Mouse (Mus musculus): ENCODE measurements around the gene Smg6. TPM values are rescaled to one million over a fixed set of nuclear protein-coding genes. Genes with fewer than 3 reads are reported as not detected.

Gene Smg6
- total RNA-seq (2021), result 10 to 100 TPM in 1 of 2 experiments, 1 to 10 TPM in 1; 9.4 to 10.1 TPM
- long read RNA-seq, experiment 1, partial matches to known transcripts, result 0 of 2 reads
- long read RNA-seq, experiment 1, other reads (novel, unspliced or antisense), result 2 of 2 reads
- long read RNA-seq, experiment 2, full-length matches to known transcripts, result 1 of 9 reads
- long read RNA-seq, experiment 2, partial matches to known transcripts, result 6 of 9 reads
- long read RNA-seq, experiment 2, other reads (novel, unspliced or antisense), result 2 of 9 reads

DNA sequence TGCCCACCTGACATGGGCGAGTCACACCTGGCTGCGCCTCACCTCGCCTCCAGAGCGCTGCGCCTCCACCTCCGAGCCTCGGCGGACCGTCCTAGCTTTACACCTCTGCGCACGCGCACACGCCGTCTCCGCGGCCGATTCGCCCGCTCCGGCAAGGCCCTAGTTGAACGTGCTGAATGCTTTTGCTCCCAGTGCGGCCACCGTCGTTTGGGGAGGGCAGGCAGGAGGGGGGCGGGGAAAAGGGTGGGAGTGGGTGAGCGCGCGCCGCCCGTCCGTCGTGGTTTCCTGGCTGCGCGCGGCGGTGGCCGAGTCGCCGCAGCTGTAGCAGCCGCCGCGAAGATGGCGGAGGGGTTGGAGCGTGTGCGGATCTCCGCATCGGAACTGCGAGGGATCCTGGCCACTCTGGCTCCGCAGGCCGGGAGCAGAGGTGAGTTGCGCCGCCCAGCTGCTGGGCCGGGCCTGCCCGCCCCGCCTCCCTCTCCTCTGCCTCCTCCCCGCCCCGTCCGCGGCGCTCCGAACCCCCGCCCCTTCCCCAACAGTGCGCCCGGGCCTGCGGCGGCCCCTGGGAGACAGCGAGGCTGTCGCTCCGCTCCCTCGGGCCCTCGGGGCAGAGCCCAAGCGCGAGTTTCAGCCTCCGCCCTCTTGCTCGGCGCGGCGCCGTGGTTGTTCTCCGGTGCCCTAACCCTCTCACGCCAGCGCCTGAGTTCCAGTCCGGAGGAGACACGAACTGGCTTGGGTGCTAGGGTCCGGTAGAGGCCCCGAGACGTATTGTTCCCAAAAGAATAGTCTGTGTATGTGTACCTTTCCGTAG is at the start of gene Smg6, which contains the start of gene Srr:
Smg6 (plus strand) TSS at position 247 of the 811 bp plus-strand sequence.
Srr (minus strand) TSS at position 372 of the 811 bp plus-strand sequence.
- DNase-seq, result peak; percentile 95

DNA sequence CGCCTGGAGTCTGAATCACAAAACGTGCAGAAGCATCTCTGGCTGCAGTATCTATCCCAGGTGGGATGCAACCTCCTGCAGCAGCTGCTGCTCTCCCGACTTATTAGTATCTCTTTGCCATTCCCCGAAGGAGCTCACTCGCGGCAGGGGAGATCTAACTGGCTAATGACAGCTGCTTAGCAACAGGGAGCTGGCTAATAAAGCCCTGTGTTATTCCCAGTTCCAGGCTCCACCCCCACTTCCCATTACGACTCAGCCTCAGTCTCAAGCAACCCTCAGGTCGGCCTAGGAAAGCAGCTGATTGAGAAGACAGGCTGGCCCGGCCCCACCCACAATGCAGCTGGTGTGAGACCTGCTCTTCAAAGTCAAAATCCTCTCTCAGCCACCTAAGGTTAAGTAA is 48.8 kb upstream of the Smg6 start:
- peak; percentile 60 for DNase-seq

DNA sequence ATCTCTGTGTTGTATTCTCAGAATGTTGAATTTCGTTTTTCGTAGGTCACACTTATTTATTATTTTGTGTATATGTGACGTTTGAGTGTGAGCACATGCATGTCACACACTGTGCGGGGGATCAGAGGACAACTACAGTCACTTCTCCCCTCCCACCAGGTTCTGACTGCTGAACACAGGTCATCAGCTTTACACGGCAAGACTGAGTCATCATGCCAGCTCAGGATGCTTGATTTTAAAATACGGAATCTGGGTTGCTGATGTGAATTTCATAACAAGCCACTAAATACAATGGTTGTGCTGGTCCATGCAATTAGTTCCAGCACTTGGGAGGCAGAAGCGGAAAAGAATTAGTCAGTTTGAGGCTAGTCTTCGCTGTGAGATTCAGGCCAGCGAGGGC is 44.6 kb upstream of the Smg6 start:
- DNase-seq, result no peak

DNA sequence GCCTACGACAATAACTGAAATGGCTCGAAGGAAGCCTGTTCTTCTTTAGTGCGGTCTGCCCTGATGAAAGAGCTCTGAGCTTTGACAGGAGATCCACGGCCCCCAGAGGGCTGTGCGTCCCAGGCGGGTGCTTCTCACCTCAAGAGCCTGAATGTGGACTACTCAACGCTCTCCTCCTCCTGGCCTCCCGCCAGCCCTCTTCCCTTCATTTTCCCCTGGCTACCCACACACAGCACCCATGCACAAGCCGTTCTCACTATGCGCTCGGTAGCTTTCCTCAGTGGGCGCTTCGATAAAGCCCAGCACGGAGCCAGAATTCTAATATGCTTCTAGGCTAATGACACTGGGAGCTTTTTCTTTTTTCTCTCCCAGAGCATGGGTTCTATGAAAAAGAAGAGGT is 43.6 kb upstream of the Smg6 start:
- DNase-seq, result no peak

- no peak for DNase-seq
These were observed 42.5 kb upstream of the Smg6 start for GRCm38 (mm10) chr11:74883098-74883497.

GRCm38 (mm10) chr11:74894619-74895018 is 31.0 kb upstream of the Smg6 start:
- DNase-seq, result no peak

DNA sequence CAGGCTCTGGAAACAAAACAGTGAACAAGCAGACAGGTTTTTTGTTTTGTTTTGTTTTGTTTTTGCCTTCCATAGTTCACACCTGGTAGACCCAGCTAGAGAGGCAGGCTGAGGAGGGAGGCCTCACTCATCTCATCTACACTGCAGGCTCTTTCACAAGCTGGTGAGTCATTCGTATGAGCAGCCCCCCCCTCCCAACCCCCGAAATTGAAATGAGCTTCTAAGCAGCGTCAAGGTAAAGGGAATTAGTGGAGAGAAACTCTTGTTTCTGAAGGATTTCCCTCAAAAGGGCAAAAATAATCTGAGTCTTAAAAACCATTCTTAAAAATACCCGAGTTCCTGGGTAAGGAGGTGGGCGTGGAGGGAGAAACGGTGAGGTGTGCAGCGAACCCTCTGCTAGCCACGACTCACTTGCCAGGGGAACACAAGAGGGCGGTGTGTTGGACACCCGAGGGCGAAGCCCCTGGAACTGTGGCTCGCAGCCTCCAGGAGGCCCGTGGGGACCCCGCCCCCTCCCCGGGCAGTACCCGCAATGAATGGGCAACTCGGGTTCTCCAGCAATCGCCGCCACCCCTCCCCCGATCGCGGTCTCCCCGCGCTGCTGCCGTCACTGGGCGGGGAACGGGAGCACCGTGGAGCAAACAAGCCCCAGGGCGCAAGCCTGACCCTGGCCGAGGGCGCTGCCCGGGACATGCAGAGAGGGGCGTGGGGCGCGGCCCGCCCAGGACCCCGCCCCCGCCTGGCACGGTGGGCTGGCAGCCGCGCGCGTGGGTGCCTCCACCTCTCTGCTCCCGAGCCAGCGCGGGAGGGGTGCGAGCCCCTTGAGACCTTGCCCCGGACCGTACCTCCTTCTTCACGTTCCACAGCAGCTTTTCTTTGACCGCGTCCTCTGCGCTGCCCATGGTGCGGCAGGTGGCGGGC is 29.4 kb upstream of the Smg6 start:
- peak; percentile 67 for DNase-seq

DNA sequence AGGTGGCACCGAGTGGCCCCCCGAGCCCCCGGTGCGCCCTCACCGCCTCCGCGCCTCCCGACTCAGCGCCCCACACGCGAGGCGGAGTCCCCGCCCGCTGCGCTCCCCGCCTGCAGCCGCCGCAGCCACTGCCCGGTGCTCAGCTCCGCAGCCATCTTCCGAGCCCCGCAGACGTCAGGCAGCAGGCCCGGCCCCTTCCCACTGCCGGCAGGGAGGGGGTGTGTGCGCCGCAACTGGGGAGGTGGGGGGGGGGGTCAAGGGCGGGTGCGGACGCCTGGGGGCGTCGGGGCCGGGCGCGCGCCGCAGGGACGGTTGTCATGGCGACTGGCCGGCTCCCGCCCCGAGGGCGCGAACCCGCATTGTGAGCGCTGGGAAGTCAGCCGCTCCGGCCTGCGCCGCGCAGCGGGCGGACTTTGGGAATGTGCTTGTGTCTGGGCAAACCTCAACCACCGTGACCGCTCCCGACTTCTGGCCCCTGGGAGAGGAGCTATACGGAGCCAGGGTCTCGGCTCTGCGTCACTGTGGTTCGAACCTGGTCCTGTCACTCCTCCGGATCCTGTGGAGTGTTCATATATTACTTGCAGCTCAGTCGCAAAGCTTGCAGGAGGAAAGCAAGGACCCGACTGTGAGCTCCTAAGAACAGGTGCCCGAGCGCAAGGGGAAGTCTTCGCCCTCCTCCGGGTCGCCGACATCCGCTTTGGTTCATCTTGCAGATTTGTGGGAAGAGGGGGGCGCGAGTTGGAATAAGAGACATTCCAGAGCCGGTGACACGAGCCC is 28.5 kb upstream of the Smg6 start, which contains the start of gene Sgsm2:
Sgsm2 (minus strand) TSS at position 160 of the 777 bp plus-strand sequence.
- DNase-seq, result peak; percentile 62

DNA sequence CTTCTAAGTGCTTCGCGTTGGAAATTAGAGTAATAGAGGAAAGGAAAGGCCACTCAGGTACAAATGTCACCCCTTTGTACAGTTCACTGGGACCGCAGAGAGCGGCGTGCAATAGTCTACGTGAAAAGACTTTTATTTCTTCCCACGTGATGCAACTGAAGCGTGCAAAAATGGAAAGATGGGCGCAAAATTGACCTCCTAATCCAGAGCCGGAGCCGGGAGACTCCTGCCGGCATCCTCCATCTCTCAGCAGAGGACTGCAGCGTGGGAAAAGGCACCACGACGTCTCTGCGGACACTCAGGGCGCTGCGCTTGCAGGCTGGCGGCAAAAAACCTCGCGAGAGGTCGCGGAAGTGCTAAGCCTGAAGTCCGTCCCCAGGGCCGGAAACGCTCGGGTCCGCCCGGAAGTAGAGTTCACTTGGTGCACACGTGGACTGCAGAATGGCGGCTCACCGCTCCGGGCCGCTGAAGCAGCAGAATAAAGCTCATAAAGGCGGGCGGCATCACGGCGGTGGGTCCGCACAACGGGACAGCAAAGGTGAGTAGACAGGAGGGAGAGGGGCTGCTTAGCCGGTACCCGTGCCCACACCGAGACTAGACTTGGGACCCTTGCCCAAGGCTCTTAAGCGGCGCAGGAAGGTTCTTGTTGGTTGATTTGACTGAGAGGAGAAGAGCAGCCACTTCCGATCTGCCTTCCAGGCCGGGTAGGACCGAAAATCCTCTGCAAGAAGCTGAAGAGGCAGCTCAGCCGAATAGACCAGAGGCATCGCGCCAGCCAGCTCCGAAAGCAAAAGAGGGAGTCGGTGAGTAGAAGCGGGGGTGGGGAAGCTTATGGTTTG is 27.7 kb upstream of the Smg6 start, which contains the start of gene Tsr1:
Tsr1 (plus strand) TSS at position 394 of the 839 bp plus-strand sequence.
- peak; percentile 91 for DNase-seq

- DNase-seq, result no peak
These were observed 27.2 kb upstream of the Smg6 start for GRCm38 (mm10) chr11:74898517-74898827.

DNA sequence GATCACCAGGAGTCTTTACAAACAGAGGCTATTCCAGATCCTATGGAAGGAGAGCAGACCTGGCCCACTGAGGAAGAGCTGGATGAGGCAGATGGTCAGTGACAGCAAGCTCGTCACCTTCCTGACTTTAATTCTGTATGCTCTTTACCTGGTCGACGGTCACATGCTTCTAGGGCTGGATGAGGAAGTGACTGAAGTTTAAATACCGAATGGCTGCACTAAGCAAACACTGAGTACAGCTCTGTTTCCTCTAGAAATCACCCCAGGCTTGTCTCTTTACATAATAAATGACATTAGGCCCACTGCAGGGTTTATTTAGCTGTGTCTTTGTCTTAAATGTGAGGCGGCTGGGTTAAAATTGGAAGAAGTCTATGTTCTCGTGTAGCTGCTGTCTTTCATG is 24.1 kb upstream of the Smg6 start:
- DNase-seq, result no peak

DNA sequence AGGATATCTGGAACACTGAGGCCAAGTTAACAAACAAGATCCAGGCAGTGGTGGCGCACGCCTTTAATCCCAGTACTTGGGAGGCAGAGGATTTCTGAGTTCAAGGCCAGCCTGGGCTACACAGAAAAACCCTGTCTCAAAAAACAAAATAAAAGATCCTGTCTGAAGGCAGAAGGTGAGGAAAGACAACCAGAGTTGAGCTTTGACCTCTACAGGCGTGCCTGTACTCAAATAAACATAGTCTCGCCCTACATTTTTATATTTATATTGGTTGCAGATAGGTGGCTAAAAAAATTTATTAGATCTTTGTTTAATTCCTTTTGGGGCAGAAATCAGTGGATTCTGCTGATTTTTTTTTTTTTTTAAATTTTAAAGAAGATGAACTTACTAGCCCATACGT is 23.2 kb upstream of the Smg6 start:
- DNase-seq, result no peak

GRCm38 (mm10) chr11:74907850-74908249 is 17.8 kb upstream of the Smg6 start:
- DNase-seq, result no peak

- DNase-seq, result no peak
These were observed 16.8 kb upstream of the Smg6 start for GRCm38 (mm10) chr11:74908618-74909399.

DNA sequence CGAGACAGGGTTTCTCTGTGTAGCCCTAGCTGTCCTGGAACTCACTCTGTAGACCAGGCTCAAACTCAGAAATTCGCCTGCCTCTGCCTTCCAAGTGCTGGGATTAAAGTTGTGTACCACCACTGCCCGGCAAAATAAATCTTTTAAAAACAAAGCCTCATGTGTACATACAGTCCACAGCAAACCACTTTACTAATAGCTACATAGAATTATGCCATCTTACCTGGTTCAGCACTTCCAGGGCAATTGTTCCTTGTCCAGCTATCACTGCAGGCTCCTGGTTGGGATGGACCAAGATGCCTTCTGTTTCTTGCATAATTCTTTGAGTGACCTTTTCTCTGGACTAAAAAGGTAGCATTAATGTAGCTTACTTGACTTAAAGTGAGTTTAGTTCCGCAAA is 15.6 kb upstream of the Smg6 start:
- DNase-seq, result no peak

- no peak for DNase-seq
These were observed 13.1 kb upstream of the Smg6 start for GRCm38 (mm10) chr11:74912492-74912891.

DNA sequence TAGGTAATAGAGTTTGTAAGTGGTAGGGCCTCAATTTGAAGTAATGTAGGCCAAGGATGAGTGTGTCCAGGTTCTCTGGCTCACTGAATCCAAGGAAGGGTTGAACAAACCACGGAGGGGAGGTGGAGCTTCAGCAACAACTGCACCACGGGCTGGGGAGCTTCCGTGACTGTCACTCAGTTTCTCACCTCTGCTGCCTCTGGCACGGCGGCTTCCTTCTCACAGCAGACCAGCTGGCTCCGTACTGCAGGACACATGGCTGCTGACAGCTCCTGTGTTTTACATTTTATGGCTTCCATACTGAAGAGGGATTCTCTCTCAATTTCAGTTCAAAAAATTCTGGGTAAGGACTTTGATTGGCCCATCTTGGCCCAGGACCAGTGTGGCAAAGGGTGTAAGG is 6.4 kb upstream of the Smg6 start:
- no peak for DNase-seq

DNA sequence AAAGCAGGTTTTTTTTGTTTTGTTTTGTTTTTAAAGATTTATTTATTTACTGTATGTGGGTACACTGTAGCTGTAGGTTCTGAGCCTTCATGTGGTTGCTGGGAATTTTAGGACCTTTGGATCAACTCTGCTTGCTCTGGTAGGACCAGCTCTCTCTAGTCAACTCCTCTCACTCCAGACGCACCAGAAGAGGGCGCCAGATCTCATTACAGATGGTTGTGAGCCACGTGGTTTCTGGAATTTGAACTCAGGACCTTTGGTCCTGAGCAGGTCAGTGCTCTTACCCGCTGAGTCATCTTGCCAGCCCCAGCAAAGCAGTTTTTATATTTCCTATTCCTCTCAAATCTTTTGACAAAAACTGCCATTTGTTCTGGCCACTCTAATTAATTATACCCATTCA is 1.5 kb upstream of the Smg6 start:
- DNase-seq, result no peak

DNA sequence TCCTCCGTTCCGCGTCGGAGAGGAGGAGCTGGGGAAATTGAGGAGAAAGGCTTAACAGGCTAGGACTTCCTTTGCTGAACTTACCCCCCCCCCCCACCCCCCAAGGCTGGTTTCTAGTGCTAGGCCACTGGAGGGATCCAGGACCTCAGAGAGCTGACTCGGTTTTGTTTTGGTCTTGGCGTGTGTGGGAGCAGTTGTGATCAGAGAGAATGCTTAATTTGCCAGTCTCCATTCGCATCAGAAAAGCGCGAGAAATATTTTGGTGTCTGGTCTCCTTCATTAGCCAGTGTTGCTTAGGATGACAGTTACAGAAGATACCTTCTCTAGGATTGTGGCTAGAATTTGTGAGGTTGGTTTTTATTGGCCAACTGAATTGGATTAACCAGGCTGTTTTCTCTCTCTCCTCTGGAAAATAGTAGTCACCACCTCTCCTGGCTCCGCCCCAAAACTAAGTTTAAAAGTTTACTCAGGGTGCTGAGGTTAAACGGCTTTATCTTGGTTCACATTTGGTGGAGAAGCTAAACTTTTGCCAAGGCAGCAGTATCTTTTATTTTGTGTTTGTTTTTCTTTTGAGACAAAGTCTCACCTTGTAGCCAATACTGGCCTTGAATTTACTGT is 874 bp downstream of the Smg6 start:
- DNase-seq, result no peak

Measured in gastrocnemius, postnatal 25 days (tissue).